Mouse (Mus musculus) testis, postnatal 14 days (tissue): Measurements from ENCODE around the gene Xpo1.
A peak's percentile ranks its signal among the peaks of the same experiment; 100 is the strongest.
"Not testable (repeated sequence)": the region's sequence is repeated elsewhere in the genome, so short reads cannot be mapped to it uniquely, and the experiment has no call there.

Source experiments
- DNase-seq: peaks from one replicate; pipeline ENCODE4 v3.0.0; 2021; ENCODE audit warnings: low spot score

Xpo1 gene

DNA sequence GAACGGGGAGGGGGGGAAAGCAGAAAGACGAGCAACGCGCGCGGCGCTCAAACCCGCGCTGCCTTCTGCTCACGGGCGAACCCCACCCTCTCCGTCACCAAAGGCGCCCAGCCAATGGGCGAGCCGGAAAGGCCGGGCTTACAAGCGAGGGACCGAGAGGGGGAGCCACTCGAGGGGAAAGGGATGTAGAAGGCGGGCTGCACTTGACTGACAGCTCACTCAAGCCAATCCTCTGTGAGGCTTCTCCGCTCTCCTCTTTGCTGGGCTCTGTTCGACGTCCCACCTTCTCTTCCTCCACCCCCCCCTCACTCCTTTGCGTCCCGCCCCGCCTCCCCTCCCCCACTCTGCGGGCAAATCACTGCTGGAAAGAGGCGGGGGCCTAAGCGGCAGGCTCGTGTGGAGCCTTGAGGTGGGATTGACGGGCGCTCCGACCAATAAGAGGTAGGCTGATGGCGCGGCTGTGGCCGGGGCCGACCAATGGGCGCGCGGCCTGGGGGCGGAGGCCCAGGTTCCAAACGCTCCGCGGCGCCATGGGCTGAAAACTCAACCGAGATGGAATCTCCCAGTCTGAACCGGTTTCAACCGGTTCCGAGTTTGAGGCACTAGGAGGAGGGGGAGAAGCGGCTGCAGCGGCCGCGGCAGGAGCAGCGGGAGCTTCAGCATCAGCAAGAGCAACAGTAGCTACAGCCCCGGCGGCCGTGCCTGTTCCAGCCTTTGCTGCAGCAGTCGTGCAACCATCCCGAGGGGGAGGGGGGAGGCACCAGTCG, at the start of gene Xpo1:
TSS of gene Xpo1 (plus strand) at position 615 of the 767 bp plus-strand sequence.
- peak; percentile 100 for DNase-seq

DNA sequence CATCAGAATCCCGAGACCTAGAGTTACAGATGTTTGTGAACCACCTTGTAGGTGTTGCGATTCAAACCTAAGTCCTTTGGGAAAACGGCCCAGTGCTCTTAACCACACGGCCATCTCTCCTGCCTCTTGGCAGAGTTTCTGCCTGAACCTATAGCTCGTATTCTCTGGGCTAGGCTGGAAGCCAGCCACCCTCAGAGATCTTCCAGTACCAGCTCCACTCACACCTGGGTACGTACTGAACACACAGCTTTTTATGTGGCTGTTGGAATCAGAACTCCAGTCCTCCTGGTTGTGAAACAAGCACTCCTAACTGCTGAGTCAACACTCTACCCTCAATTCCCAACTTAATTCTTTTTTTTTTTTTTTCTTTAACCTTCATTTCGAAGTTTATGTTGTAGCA, 46.1 kb upstream of the Xpo1 start:
- DNase-seq = no peak

DNA sequence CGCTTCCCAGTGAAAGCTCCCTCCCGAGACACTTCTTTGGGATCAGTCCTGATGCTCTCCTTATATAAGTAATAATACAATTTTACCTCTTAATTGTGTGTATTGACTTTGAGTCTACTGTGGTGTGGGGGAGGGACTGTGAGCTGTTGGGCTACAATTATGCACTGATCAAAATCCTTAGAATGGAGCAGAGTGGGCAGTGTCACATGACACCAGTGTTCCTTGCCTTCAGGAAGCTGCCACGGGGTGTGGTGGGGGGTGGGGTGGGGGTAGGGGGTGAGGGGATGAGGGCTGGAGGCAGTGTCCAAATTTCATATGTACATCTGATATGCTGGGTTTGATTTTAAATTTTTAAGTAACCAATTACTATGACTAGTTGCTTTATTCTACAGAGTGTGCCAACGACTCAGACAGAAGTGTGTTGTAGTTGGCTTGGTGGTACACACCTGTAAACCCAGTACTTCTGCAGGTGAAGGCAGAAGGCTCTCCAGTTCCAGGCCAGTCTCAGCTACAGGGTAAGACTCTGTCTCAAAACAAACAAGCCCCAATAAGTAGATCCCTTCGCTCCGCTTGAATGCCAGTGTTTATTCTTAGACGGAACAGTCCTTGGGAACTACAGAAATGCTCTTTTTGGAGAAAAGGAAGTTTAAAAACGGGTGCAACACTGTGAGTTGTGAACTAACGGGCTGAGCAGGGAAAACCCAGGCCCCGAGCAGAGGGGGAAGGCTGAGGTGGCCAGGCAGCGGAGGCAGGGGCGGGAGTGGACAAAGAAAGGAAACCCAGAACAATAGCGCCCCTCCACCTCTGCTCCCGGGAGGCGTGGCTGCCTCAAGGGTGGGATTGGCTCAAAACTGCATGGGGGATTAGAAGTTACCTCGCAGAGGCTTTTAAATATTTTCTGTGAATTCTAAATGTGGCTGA, 45.0 kb upstream of the Xpo1 start:
- DNase-seq = peak; percentile 29

DNA sequence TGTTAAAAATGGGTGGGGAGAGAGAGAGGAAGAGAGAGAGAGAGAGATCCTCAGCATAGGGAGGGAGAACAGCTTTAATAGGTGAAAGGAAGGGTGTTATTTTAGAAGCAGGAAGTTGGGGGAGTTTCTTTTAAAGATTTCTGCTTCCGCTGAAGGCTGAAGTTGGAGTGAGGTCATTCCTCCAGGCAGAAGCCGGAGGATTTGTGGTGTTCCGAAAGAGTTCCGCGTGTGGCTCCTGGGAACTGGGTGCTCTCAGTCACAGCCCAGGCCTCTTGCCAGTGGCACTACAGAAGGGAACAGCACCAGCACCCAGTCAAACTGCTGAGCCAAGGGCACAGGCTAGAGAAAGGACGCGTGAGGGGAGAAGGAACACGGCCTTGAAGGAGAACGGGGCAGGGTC, 38.4 kb upstream of the Xpo1 start:
- DNase-seq = peak; percentile 28

DNA sequence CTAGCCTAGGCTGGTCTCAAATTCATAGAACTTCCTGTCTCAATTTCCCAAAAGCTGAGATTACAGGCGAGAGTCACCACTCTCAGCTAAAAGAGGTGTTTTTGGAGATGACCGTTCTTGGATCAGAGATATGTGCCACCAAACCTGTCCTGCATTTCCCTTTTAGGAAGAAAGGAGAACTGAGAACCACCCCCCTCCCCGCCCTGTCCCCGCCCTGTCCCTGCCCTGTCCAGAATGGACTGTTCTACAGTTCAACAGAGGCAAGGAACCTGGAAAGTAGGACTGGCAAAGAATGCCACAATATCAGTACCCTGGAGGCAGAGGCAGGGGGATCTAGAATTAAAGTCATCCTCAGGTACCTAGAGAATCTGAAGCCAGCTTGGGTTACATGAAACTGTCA, 19.8 kb upstream of the Xpo1 start:
- no peak for DNase-seq

DNA sequence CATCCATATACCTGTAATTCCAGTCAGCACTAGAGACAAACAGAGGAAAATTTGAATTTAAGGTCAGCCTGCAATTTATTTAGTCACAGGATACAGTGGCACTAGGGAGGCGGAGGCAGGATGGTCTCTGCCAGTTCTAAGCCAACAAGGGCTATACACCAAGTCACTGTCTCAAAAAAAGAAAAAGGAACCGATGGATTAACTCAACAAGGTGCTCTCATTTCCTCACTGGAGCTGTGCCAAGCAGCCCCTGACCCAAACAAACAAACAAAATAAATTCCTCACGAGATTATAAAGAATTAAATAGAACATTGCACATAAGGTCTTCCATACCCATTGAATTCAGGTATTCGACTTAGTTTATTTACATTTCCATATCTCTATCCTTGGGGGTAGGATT, 1.9 kb upstream of the Xpo1 start:
- DNase-seq = no peak

DNA sequence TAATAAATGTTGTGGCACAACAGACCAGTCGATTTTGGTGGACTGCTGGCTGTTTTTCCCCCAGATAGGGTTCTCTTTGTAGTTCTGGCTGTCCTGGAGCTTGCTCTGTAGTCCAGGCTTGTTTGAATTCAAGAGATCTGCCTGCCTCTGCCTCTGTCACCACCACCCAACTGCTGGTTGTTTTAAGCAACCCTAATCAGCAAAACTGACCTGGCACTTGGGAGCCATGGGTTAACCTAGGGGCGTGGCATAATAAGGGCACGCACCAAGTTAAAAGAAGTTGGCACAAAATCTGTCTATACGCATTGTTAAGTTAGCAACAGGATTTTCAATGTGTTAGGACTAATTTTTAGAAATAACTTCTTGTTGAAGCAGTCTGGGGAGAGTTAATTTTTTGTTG, 1.3 kb upstream of the Xpo1 start:
- no peak for DNase-seq

DNA sequence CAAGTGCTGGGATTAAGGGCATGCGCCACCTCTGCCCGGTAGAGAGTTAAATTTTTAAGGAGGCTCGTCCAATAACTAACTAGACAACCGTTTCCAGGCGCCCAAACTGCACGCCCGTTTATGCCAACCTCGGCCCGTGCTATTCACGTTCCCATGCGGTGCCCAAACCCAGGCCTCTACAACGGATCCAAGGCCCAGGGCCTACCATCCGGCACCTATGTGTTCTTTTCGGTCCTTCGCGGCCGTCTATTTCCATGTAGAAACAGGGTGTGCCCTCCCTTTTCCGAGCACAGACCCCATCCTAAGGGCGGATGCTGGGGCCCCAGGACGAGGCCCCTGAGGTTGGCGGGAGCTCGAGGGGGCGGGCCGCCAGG, 801 bp upstream of the Xpo1 start:
- no peak for DNase-seq

DNA sequence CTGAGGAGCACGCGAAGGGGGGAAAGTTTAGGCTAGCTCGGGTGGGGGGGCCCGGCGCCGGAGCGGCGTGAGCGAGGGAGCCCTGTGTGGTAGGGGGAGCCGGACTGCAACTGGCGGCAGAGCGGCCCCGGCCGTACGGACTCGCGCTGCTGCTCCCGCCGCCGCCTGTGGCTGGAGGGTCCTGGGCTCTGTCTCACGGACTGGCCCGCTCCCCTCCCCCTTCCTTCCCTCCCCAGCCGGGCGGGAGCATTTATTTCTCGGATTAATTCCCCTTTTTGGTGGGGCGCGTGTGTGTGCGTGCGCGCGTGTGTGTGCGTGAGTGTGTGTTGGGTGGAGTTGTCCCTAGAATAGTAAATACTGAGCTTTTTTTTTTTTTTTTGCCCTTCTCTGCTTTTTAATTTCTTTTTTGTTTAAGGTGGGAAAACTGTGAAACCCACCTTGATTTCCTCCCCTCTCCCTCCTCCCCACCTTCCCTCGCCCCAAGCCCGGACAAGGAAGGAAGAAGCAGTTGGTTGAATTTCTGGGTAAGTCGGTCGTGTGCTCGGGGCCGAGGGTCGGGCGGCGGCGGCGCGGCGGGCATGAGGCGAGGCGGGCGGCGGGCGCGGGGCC, 457 bp downstream of the Xpo1 start:
- DNase-seq = no peak

DNA sequence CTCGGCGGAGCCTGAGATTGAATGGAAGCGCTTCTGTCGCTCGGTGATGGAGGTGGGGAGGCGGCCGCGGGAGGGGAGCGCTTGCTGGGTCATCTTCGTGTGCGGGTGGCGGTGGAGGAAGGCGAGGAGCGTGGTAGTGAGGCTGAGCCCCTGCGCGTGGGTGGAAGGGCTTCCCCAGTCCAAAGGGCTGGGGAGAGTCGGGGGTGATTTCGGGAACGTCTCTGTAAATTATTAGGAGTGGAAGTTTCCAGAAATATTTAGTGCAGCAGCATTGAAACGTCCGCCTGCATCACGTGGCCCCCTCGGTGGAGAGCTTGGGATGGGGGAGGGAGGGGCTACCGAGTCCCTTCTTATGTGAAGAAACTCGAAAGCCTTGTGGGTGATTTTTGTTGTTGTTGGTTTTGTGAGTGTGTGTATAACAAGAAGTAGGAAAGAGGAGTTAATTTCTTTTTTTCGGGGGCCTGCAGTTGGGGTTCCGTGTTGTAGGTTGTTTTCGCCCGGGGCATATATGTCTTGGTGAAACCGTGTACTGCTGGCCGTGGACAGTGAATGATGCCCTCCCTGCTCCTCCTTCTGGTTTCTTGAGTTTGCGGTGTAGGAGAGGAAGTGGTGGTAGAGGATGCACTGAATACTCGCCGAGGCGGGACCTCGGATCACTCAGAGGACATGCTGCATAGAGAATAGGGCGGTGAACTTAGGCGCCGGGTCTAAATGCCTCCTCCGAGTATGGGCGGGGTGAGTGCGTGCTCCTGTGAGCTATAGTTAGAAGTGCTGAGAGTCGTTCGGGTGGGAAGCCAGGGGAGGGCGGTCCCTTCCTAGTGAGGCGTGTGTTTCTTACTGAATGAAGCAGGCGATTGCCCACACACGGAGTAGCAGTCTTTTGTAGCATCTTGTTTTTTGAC, 1.2 kb downstream of the Xpo1 start:
- peak; percentile 75 for DNase-seq

DNA sequence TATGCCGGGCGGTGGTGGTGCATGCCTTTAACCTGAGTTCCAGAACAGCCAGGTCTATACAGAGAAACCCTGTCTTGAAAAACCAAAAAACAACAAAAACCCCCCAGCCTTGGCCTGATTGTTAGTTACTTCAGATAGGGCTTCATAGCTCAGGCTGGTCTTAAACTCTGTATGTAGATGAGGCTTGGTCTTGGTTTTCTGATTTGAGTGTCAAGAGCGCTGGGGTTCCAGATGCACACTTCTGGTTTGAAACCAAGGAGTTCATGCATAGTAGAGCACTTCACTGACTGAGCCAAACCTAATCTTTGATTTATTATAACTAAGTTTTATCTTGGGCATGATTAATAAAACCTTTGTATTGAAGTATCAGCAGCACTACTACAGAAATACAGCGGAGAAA, 3.2 kb downstream of the Xpo1 start:
- DNase-seq = no peak

DNA sequence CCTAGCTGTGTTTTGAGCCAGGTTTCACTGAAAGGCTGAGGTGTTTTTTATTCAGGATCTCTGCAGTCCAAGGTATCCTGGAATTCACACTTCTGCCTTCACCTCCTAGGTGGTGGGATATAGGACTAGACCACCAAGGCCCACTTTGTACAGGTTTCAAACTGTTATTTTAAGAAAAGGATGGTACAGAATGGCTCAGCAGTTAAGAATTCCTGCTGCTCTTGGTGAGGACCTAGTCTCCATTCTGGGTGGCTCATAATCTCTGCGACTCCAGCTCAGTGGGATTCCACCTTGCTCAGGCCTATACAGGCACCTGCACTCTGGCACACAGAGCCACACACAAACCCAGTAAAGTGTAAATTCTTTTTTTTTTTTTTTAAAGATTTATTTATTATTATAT, 3.6 kb downstream of the Xpo1 start:
- DNase-seq = no peak

DNA sequence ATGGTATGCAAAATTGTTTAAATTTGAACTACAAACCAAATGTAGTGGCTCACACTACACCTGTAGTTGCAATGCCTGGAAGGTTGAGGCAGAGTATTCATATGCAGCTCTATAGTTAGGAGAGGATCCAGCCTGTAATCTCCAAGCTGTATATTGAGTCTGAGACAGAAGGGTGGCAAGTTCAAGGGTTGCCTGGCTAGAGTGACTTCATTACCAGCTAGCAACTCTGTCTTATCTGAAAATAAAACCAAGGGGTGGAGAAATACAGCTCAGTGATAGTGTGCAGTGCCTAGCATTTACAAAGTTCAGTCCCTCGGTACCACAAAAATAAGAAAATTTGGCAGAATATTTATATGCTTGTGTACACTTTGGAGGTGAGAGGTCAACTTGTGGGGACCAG, 4.3 kb downstream of the Xpo1 start:
- no peak for DNase-seq

DNA sequence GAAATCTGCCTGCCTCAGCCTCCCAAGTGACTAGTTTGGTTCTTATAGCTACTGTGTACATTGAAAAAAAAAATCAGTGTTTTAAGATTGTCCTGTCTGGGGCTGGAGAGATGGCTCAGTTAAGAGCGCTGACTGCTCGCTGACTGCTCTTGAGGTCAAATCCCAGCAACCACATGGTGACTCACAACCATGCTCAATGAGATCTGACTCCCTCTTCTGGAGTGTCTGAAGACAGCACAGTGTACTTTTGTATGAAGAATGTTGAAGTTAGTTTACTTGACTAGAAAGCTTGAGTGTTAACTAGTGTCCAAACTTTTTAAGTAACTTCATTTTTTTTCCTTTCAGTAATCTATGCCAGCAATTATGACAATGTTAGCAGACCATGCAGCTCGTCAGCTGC, 5.6 kb downstream of the Xpo1 start:
- no peak for DNase-seq

DNA sequence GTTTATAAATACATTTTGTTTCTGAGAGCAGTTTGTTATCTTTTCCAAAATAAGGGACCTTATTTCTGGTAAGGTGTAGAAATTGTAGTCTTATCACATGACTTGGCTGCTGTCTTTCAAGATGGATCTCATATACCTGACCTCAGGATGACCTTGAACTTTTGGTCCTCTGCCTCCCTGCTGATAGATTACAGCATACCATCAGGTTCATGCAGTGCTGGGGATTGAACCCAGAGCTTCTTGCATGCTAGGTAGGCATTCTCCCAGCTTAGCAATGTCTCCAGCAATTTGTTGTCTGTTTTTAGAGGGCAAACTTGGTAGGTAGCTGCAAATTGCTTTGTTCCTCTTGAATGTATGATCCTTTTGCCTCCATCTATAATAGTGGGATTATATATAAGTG, 9.1 kb downstream of the Xpo1 start:
- DNase-seq = no peak

DNA sequence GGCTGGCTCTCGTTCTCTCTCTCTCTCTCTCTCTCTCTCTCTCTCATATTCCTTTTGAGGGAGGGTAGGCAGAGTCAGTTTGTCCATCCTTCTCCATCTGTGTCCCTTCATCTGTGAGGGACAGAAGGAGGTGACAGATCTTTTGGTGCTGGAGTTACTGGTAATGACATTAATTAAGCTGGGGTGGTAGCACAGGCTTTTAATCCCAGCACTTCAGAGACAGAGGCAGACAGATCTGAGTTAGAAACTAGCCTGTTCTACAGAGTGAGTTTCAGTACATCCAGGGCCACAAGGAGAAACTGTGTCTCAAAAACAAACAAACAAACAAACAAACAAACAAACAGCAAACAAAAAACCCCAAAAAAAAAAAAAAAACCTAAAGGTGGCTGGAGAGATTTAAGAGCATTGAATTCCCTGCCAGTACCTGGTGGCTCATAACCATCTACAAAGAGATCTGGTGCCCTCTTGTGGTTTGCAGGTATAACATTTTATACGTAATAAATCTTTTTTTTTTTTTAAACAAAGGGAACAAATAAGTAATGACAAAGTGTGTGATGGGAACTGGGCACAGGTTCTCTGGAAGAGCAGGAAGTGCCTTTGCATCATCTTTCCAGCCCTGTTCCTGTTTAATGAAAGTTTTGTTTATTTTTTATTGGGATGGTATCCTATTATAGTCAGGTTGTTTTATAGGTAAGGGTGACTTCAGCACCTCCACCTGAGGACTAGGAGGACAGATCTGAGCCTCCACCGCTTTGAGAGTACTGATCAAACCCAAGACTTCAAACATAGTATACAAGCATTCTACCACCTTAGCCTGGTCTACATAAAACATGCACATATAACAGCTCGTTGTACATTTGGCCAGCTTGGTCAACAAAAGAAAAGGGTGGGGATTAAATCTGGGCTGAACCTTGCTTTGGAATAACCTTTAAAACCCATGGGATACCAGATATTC, 16.2 kb downstream of the Xpo1 start:
- DNase-seq = no peak

DNA sequence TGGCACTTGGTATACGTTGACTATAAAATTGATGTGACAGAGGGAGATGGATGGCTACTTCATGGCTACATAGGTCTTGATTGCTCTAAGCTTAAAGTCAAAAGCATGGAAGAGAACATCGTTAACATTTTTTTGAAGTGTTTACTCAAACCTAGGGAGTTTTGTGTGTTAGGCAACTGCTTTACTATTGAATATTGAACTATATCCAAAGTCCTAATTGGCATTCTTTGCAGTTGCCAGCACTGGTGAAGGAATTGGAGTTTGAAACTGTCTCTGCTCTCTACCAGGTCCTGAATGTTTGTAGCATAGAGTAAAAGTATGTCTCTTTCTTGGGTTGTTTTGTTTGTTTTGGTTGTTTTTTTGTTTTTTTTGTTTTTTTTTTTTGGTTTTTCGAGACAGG, 19.9 kb downstream of the Xpo1 start:
- no peak for DNase-seq

DNA sequence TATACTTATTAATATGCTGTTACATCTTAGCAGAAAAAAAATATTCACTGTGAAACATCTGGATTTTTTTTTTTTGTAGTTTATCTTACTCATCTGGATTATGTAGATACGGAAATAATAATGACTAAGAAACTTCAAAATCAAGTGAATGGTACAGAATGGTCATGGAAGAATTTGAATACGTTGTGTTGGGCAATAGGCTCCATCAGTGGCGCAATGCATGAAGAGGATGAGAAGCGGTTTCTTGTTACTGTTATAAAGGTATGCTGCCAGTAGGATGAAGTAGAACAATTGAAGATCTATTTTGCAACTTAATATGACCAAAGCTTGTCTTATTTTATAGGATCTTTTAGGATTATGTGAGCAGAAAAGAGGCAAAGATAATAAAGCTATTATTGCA, 28.6 kb downstream of the Xpo1 start:
- no peak for DNase-seq

DNA sequence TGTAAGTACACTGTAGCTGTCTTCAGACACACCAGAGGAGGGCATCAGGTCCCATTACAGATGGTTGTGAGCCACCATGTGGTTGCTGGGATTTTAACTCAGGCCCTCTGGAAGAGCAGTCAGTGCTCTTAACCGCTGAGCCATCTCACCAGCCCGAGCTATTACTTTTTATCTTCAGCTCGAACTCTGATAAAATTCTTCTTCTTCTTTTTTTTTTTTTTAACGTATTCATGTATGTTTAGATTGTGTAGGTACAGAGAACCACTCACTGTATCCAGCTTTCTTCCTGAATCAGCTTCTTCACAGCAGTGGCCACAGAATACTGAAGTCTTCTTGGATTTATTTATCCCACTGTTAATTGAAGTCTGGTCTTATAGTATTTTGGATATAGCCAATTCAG, 33.0 kb downstream of the Xpo1 start:
- not testable (repeated sequence) for DNase-seq

DNA sequence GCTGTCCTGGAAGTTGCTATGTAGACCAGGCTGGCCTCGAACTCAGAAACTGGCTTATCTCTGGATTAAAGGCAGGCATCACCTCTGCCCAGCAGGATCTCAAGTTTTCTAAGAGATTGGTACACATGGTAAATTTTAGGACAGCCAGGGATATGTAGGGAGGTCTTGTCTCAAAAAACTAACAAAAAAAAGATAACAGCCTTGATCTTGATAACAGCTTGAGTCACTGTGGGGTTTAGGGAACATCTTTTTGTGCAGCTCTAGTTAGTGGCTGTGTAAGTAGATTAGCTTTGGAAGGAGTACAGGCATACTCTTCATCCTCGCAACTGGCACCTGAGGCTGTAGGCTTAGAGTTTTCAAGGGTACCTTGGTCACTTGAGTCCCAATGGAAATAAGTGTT, 41.5 kb downstream of the Xpo1 start:
- no peak for DNase-seq

DNA sequence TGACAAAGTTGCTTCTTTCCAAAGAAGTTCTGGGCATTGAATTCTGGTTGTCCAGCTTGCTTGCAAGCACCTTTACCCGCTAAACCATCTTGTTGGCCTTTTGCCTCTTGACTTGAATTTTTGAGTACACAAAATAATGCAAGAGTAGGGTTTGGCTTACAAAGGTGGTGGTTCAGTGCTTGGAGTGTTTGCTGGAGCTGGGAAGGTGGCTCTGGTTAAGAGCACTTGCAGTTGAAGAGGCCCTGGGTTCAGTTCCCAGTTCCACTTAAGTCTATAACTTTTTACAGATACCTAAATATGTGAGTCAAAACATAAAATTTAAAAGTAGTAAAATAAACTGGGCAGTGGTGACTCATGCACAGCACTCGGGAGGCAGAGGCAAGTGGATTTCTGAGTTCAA, 42.5 kb downstream of the Xpo1 start:
- no peak for DNase-seq
